Mouse (Mus musculus) heart, embryonic 11.5 days (tissue): Measurements from ENCODE around the gene Wdr4. TPM values are rescaled to one million over a fixed set of nuclear protein-coding genes. Genes with fewer than 3 reads are reported as not detected.

Experiments
- ATAC-seq: fragments of 200-750 bp; cut with Nextera tagmentation; replicated peaks from 2 replicates; pipeline ENCODE4 v1.8.0; 2017; ENCODE audit warnings: moderate library complexity; ENCODE audit not compliant: insufficient number of reproducible peaks, low FRiP score, low TSS enrichment
- H3K27ac ChIP-seq: fragments of 300-500 bp; sonication (generic); 2 replicates; pipeline ENCODE4 v1.5.1; 2014; ENCODE audit warnings: mild to moderate bottlenecking, low read depth, low read length
- H3K27me3 ChIP-seq: fragments of 300-500 bp; sonication (generic); 2 replicates; pipeline ENCODE4 v1.6.1; 2014; ENCODE audit warnings: mild to moderate bottlenecking, low read length, mixed read lengths; ENCODE audit not compliant: control insufficient read depth, insufficient read depth
- H3K36me3 ChIP-seq: fragments of 300-500 bp; sonication (generic); 2 replicates; pipeline ENCODE4 v1.6.1; 2014; ENCODE audit warnings: mild to moderate bottlenecking, low read length, moderate library complexity, mixed read lengths; ENCODE audit not compliant: control insufficient read depth, insufficient read depth
- H3K4me1 ChIP-seq: fragments of 300-500 bp; sonication (generic); 2 replicates; pipeline ENCODE4 v1.6.1; 2014; ENCODE audit warnings: low read length; ENCODE audit not compliant: control insufficient read depth, insufficient read depth
- H3K4me2 ChIP-seq: fragments of 300-500 bp; sonication (generic); 2 replicates; pipeline ENCODE4 v1.6.1; 2014; ENCODE audit warnings: mild to moderate bottlenecking, moderate library complexity
- H3K4me3 ChIP-seq: fragments of 300-500 bp; sonication (generic); 2 replicates; pipeline ENCODE4 v1.5.1; 2014; ENCODE audit warnings: low read depth, low read length
- H3K9ac ChIP-seq: fragments of 300-500 bp; sonication (generic); 2 replicates; pipeline ENCODE4 v1.6.1; 2014; ENCODE audit warnings: mild to moderate bottlenecking, low read depth, low read length, moderate library complexity
- H3K9me3 ChIP-seq: fragments of 300-500 bp; sonication (generic); replicated peaks from 2 replicates; pipeline ENCODE4 v1.6.1; 2016; ENCODE audit warnings: low read length; ENCODE audit not compliant: control insufficient read depth
- WGBS: fragments of 180-500 bp; shearing (Covaris S2); extraction: QIAGEN DNeasy Blood & Tissue Kit; methylation state at CpG from one replicate; pipeline ENCODE4 v1.1.7; 2014; ENCODE audit not compliant: insufficient replicate concordance; 5-methylcytosine and 5-hydroxymethylcytosine counted together
- polyA plus RNA-seq: library from polyadenylated mRNA; unstranded; fragments of >200 nt; fragmentation: Nextera tagmentation; extraction: Ambion mirVana; gene quantifications from 2 replicates; pipeline ENCODE4 v1.2.1, GENCODE M21; 2014

Gene Wdr4
- polyA plus RNA-seq, 1 experiment from 2014 or later: 22.2 TPM

DNA sequence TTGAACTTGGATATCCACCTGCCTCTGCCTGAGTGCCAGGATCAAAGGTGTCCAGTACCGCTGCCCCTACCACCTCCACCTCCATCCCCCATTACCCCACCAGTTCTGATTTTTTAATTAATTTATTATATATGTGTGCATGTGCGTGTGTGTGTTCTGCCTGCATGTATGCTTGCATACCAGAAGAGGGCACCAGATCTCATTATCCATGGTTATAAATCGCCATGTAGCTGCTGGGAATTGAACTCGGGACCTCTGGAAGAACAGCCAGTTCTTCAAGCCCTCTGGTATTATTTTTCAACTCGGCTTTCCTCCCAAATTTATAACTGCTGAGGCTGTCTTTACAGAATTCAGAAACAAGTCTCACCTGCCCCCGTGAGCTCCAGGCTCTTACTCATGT is 8.8 kb downstream of the Wdr4 start:
- Histone ChIP-seq H3K4me1 (peaks cover 9% of the 10 kb centered on the region; the same call in 1 of the 2 replicates), H3K4me3 (peak overlapping the region; percentile 79), H3K9ac (no peak overlapping the region), H3K27me3 (no peaks in the 10 kb centered on the region), H3K9me3 (no peaks in the 10 kb centered on the region), H3K27ac (no peak overlapping the region), H3K36me3 (peaks cover 8% of the 10 kb centered on the region; the same call in 1 of the 2 replicates), H3K4me2 (peak overlapping the region; percentile 82)
- ATAC-seq: no peak
- WGBS: 93% methylated on average over 6 of the region's 6 CpGs

DNA sequence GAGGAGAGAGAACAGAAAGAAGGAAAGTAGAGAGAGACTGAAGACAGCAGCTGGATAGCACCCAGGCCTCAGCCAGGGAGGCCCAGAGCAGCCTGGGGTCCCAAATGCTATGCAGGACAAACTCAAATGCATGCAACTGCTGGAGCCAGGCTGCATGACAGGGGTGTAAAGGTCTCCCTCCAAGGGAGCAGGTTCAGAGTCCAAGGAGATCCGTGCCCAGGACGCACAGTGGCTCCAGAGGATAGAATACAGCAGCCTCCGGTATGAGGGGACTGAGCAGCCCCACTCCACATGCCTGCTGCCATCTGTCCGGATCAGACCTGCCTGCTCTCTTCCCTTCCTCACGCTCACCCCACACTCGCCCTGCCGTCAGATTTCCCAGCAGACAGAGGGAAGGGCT is 13.5 kb downstream of the Wdr4 start:
- Histone ChIP-seq H3K9me3 (no peaks in the 10 kb centered on the region), H3K36me3 (peaks cover 23% of the 10 kb centered on the region), H3K27me3 (no peaks in the 10 kb centered on the region), H3K4me1 (0 out of 2 replicates have a peak, but pooled peaks cover 1% of the 10 kb centered on the region), H3K4me2 (no peak overlapping the region), H3K9ac (no peak overlapping the region), H3K4me3 (no peak overlapping the region), H3K27ac (no peak overlapping the region)
- no peak for ATAC-seq
- 82% methylated on average over 7 of the region's 7 CpGs for WGBS

DNA sequence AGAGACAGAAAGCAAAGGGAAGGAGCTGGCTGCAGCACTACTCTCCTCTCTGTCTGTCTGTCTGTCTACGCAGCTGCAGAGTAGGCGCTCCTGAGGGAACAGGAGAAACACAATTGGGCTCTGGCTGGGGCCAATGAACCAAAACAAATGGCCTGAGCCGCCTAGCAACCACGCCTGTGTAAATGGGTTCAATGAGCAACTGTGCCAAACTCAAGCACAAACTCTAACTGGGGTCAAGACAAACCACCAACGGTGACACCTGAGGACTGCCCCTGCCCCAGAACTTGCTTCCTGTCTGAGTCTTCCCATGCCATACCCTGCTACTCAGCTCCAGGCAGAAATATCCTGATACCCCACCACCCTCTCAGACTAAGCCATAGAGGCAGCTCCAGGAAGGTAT is 14.8 kb downstream of the Wdr4 start:
- ATAC-seq: no peak
- Histone ChIP-seq H3K9me3 (no peaks in the 10 kb centered on the region), H3K27ac (no peak overlapping the region), H3K4me2 (no peak overlapping the region), H3K36me3 (peaks cover 23% of the 10 kb centered on the region), H3K9ac (no peak overlapping the region), H3K4me1 (no peaks in the 10 kb centered on the region), H3K27me3 (no peaks in the 10 kb centered on the region), H3K4me3 (no peak overlapping the region)
- 91% methylated on average over 5 of the region's 5 CpGs for WGBS

DNA sequence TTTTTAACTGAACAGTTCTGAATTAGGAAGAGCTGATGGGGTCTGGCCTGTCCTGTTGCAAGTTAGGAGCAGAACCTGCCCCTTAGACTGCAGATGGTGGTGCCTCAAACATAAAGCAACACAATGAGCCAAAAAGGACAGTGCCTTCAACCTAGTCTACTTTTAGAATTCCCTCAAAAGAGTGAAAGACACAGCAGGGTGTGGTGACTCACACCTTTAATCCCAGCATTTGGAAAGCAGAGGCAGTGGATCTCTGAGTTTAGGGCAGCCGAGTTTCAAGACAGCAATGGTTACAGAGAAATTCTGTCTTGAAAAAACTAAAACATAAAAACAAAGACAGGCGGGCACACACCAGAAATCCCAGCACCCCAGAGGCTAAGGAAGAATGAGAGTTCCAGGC is 15.8 kb downstream of the Wdr4 start:
- H3K27ac ChIP-seq: no peak overlapping the region

DNA sequence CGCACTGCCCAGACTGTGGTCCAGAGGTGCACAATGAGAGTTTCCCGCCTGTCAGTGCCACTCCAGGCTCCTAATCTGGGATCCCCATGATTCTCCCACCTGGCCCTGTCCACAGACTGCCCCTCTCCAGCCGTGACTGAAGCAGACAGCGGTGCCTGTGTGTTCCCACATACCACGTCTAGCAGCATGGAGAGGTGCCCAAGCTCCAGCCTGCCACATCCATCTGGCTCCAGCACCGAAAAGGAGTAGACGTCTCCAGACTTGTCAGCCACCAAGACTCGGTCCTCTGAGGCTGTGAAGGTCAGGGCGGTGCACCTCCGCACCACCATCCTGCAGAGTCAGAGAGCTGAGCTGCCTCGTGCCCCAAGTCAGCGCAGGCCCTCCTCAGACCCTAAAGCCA is 16.4 kb downstream of the Wdr4 start:
- H3K9me3 ChIP-seq: no peaks in the 10 kb centered on the region
- no peaks in the 10 kb centered on the region for H3K4me1 ChIP-seq
- H3K27me3 ChIP-seq: no peaks in the 10 kb centered on the region
- no peak overlapping the region for H3K9ac ChIP-seq
- ATAC-seq: no peak
- WGBS: 91% methylated on average over 12 of the region's 12 CpGs
- H3K36me3 ChIP-seq: peaks cover 30% of the 10 kb centered on the region
- H3K27ac ChIP-seq: no peak overlapping the region
- H3K4me2 ChIP-seq: no peak overlapping the region
- H3K4me3 ChIP-seq: no peak overlapping the region

More for the DNA sequence above, 15.8 kb downstream of the Wdr4 start:
- 93% methylated on average over 2 of the region's 2 CpGs for WGBS
- Histone ChIP-seq H3K9me3 (no peaks in the 10 kb centered on the region), H3K36me3 (peaks cover 25% of the 10 kb centered on the region), H3K27me3 (no peaks in the 10 kb centered on the region), H3K4me2 (no peak overlapping the region), H3K9ac (no peak overlapping the region), H3K4me1 (no peaks in the 10 kb centered on the region), H3K4me3 (no peak overlapping the region)
- ATAC-seq: no peak

DNA sequence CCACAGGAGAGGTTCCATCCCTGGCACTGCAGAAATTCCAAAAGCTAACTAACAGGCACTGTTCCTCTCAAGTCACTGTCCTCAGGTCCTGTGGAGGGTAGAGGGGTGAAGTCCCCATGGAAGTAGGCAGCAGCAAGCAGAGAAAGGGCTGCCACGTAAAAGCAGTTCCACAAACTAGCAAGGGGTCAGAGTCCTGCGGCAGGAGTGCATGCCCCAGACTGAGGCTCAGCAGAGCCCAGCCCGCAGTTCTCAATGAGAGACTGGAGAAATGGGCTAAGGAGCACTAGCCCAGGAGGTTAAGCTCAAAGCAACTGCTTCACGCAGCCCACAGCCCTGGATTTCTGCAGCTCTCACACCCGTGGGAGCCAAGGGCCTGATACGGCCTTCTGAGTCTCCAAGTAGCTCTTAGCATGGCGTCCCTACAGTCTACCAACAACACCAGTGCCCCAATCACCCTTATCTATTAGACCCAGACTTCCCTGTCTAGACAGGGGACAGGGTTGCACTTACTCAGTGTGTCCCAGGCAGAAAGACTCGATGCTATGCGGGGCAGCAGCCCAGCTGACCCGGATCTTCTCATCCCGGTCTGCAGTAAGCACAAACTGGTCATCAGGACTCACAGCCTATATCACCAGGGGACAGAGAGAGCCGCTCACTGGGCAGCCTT is 17.4 kb downstream of the Wdr4 start:
- Histone ChIP-seq H3K4me2 (no peak overlapping the region), H3K27me3 (no peaks in the 10 kb centered on the region), H3K9ac (no peak overlapping the region), H3K9me3 (no peaks in the 10 kb centered on the region), H3K4me3 (no peak overlapping the region), H3K36me3 (peaks cover 30% of the 10 kb centered on the region), H3K4me1 (no peaks in the 10 kb centered on the region), H3K27ac (no peak overlapping the region)
- WGBS: 75% methylated on average over 12 of the region's 12 CpGs
- ATAC-seq: no peak

DNA sequence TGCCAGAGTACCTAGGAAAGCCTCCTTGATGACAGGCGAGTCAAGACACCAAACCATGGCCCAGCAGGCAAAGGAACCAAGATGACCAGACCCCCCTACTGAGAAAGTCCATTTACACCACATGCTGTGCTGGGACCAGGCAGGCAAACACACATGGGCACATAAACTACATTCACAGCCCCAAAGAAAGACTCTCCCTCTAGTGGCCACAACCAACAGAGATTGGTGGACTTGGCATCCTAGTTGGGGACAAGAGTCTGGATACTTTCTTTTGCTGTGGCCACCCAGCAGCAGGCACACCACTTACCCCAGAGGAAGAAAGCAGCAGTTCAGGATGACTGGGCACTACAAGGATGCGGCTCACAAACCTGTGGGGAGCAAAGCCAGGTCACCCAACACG is 18.9 kb downstream of the Wdr4 start:
- Histone ChIP-seq H3K27ac (no peak overlapping the region), H3K4me2 (no peak overlapping the region), H3K4me3 (no peak overlapping the region), H3K9me3 (no peaks in the 10 kb centered on the region), H3K27me3 (no peaks in the 10 kb centered on the region), H3K4me1 (no peaks in the 10 kb centered on the region), H3K36me3 (peaks cover 38% of the 10 kb centered on the region), H3K9ac (no peak overlapping the region)
- WGBS: 79% methylated on average over 3 of the region's 3 CpGs
- ATAC-seq: no peak

DNA sequence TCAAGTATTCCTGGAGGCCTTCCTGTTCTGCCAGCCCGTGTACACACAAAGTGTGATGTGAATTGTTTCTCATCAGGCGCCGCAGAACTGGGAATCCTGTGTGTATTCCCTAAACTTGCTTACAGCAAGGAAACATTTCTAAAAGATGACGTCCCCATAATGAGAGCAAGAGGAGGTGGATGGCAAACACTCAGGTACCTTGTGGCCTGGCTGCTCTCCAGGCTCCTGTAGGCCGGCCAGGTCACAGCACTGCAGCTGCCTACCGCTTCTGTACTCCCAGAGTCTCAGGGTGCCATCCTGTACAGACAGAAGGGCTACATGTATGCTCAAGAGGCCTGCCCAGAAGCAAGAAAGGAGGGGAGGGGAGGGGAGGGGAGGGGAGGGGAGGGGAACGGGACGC is 19.4 kb downstream of the Wdr4 start:
- H3K9ac ChIP-seq: no peak overlapping the region
- H3K27ac ChIP-seq: no peak overlapping the region
- H3K4me1 ChIP-seq: no peaks in the 10 kb centered on the region
- no peak overlapping the region for H3K4me3 ChIP-seq
- H3K36me3 ChIP-seq: peaks cover 39% of the 10 kb centered on the region
- H3K4me2 ChIP-seq: no peak overlapping the region
- WGBS: 88% methylated on average over 8 of the region's 8 CpGs
- H3K27me3 ChIP-seq: no peaks in the 10 kb centered on the region
- H3K9me3 ChIP-seq: no peaks in the 10 kb centered on the region
- no peak for ATAC-seq

DNA sequence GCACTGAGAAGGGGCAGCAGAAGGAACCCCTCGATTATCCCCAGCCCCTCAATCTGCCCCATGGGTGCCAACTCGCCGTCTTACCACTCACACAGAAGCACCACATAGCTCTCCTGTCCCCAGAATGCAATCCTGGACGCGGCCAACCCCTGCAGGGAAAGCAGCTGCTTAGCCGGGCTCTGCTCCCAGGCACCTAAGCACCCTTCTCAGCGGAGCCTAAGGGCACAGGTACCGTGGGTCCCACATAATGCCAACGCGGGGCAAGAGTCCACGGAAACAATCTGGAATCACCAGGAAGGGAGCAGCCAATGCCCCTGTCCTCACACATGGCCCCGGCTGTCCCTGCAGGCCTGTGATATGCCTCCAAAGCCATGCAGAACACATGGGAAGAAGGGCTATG is 20.1 kb downstream of the Wdr4 start:
- no peak for ATAC-seq
- WGBS: 91% methylated on average over 12 of the region's 12 CpGs

More for the DNA sequence above, 20.1 kb downstream of the Wdr4 start:
- H3K27me3 ChIP-seq: no peaks in the 10 kb centered on the region
- no peak overlapping the region for H3K9ac ChIP-seq
- H3K4me2 ChIP-seq: no peak overlapping the region
- H3K36me3 ChIP-seq: peaks cover 41% of the 10 kb centered on the region
- no peaks in the 10 kb centered on the region for H3K9me3 ChIP-seq
- no peak overlapping the region for H3K27ac ChIP-seq
- no peaks in the 10 kb centered on the region for H3K4me1 ChIP-seq
- no peak overlapping the region for H3K4me3 ChIP-seq
